Mouse (Mus musculus) bone marrow, adult 2 months (tissue): Measurements from ENCODE around the gene Rps6kb2. TPM values are rescaled to one million over a fixed set of nuclear protein-coding genes. Genes with fewer than 3 reads are reported as not detected.

Source experiments
- H3K27ac ChIP-seq: fragments of 200-500 bp; 2 replicates; pipeline ENCODE4 v1.5.1; 2012; ENCODE audit warnings: low read depth, mild to moderate bottlenecking, control low read depth, inconsistent platforms, low read length; ENCODE audit not compliant: control insufficient read depth, poor library complexity, insufficient read depth
- H3K4me1 ChIP-seq: fragments of 200-500 bp; 2 replicates; pipeline ENCODE4 v1.6.1; 2011; ENCODE audit warnings: low read length; ENCODE audit not compliant: control insufficient read depth, insufficient read depth
- H3K4me3 ChIP-seq: fragments of 200-500 bp; replicated peaks from 2 replicates; pipeline ENCODE3; 2011; ENCODE audit warnings: mild to moderate bottlenecking, low read depth, low read length, control low read depth; ENCODE audit not compliant: control insufficient read depth
- CTCF ChIP-seq: fragments of 200-500 bp; IDR thresholded peaks from 2 replicates; pipeline ENCODE4 v1.5.1; 2011; ENCODE audit warnings: low read length, control low read depth; ENCODE audit not compliant: control insufficient read depth, insufficient read depth
- POLR2A ChIP-seq: fragments of 200-500 bp; IDR thresholded peaks from 2 replicates; pipeline ENCODE4 v1.6.1; 2011; ENCODE audit warnings: low read depth, mild to moderate bottlenecking, control low read depth, low read length, borderline replicate concordance; ENCODE audit not compliant: control insufficient read depth
- WGBS: fragments of 180-500 bp; shearing (Covaris S2); methylation state at CpG from one replicate; pipeline ENCODE4 v1.1.7; 2018; 5-methylcytosine and 5-hydroxymethylcytosine counted together
- polyA plus RNA-seq: library from polyadenylated mRNA; stranded (reverse); fragments of >200 nt; gene quantifications from 2 replicates; pipeline ENCODE4 v1.2.4, GENCODE M21; 2011; ENCODE audit warnings: low replicate concordance; ENCODE audit not compliant: missing spikeins, insufficient read depth, insufficient read length

Rps6kb2 gene
- polyA plus RNA-seq, 1 experiment: 86.1 TPM

DNA sequence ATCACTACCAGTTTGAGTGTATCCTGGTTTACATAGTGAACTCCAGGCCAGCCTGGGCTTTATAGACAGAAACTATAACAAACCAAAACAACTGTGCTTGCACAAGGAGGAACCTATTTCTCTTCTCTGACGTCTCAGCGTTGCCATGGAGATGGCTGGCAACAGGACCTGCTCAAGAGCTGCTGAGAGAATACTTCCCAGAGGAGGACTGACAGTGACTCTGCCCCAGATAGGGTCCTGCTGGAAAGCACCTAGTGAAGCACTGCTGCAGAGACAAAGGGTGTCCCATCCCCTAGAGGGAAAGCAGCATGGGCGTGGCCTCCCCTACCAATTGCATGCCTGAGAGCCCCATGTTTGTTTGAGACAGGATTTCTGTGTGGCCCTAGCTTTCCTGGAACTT is 18.7 kb upstream of the Rps6kb2 start:
- 35% methylated on average over 3 of the region's 3 CpGs for WGBS
- Histone ChIP-seq H3K27ac (peak overlapping the region; percentile 26; the same call in 1 of the 2 replicates), H3K4me1 (peaks cover 22% of the 10 kb centered on the region), H3K4me3 (no peak overlapping the region)
- TF ChIP-seq CTCF (no peak), POLR2A (no peak)

DNA sequence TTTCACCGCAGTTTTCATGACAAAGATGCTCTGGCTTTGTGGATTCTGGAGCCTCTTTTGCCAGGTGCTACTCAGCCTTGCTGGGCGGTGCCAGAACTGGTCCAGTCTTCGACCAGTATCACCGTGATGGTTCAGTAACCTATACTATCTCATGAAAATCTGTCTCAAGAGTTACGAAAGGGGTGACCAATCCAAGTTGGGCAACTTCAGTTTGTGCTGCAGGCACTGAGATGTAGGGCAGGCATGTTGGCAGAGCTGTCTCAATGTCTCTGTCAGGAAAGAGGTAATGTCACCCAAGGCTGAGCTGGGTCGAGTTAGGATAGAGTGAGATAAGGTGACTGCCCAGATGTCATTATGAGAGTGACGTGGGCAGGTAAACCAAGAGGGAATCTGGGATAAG is 17.3 kb upstream of the Rps6kb2 start:
- H3K27ac ChIP-seq: peak overlapping the region; percentile 25
- H3K4me3 ChIP-seq: no peak overlapping the region
- WGBS: 53% methylated on average over 7 of the region's 7 CpGs
- H3K4me1 ChIP-seq: peaks cover 11% of the 10 kb centered on the region
- no peak for TF ChIP-seq POLR2A
- no peak for TF ChIP-seq CTCF

DNA sequence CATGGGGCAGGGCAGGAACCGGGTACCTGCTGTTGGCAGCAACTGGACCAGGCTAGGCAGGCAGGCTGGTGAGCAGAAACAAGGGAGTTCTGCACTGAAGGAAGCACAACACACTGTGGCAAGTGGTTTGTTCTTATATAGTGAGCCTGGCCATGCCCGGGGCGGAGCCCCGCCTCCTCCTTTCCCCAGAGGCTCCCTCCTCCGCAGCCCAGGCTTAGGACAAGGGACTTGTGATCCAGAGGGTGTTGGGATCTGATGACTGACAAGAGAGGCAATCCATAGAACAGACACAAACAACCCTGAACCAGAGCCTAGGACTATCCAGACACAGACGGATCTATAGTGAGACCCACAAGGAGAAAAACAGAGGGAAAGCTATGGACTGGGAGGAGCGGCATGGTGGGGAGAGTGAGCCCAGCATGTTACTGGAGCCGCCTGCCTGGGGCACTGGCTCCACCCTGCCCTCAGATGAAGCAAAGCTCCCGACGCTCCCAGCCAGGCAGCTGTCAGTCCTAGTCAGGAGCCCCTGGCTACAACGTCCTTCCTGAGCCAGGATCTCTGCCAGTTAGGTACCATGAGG is 12.3 kb upstream of the Rps6kb2 start, which contains the start of gene Carns1:
Carns1 (minus strand) TSS at position 112 of the 580 bp plus-strand sequence.
- Histone ChIP-seq H3K27ac (no peak within 1 kb of the TSS), H3K4me1 (peaks cover 8% of the 10 kb centered on the region), H3K4me3 (no peak within 1 kb of the TSS)
- 73% methylated on average over 11 of the region's 11 CpGs for WGBS
- TF ChIP-seq CTCF (no peak), POLR2A (no peak)

DNA sequence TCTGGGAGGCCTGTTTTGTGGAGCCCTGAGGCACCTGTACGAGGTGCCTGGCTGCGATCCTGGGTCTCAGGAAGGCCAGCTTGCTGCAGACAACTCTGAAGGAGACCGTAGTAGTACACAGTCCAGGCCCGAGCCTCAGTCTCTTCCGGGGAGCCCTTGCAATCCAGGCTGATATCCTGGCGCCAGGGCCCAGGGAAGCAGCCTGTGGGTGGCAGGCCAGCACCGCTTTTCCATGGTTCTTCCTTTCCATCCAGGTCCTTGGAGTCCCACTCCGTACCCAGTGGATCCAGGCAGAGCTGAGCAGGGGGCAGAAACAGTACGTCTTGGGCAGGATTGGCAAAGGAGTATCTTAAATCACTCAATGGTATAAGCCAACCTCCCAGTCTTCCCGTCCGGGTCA is 9.8 kb upstream of the Rps6kb2 start:
- Histone ChIP-seq H3K4me3 (no peak overlapping the region), H3K4me1 (peaks cover 10% of the 10 kb centered on the region), H3K27ac (no peak overlapping the region)
- TF ChIP-seq POLR2A (no peak), CTCF (no peak)
- WGBS: 73% methylated on average over 11 of the region's 11 CpGs

DNA sequence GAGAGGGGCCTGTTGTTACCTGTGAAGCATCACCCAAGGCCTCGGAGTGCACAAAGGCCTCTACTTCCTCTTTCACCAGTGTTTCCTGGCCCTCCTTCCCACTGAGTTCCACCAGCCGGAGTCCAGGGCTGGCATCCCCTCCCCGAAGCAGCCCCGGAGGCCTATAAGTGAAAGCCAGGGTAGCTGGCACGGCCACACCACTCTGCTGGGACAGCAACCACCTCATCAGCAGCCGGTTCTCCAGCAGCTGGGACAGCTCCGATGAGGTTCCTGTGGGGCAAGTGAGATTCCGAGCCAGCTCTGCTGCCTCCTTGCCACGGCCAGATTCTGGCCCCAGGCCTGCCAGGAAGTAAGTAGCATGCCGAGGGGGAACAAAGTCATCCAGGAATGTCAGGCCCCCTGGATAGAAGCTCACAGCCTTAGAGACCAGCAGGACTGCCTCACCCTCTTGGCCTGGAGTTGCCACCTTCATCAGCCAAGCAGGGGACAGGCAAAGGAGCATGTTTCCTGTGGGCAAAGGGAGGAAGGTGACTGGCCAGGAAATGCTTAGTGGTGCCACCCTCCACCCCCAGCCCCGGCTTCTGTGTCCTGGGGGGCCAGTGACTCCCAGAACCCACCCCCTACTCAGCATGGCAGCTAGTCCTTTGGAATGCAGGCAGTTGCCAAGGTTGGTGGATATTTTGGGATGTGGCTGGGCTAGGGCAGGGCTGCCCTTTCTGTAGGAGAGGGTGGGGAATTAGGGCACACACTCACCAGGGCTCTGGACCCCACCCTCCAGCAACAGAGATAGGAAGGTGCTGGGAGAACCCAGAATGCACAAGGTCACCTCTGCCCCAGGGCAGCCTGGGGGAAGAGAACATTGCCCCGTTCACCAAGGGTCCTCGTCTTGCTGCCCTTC is 8.5 kb upstream of the Rps6kb2 start:
- Histone ChIP-seq H3K27ac (peak overlapping the region; percentile 65), H3K4me3 (no peak overlapping the region), H3K4me1 (peaks cover 10% of the 10 kb centered on the region)
- 19% methylated on average over 13 of the region's 13 CpGs for WGBS
- TF ChIP-seq CTCF: no peak
- TF ChIP-seq POLR2A: 0 out of 2 replicates have a peak, but pooled peaks have one; percentile 34

DNA sequence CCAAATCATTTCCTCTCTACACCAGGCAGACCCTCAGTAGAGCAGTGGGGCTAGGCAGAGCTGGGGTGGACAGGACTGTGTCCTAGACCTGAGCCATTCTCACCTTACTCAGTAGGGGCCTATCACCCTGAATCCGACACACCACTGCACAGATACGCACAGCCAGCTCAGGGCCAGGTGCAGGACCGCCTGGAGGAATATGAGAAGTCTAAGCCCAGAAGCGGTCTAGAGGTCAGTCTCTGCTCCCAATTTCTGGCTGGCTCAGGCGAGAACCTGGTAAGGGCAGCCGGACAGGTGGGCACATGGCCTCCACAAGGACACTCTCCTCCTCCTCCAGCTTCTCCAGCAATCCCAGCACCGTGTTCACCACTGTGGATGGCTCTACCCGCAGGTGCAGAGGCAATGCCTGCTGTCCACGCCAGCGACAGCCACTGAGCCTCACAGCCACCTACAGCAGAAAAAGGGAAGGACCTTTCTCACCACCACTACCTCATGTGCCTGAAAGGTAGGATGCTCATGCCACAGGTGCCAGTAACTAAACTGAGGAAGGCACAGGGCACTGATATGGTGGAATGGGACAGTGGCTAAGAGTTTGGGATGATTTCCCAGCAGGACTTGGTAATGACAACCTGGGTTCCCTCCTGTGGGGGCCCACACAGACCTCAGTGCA is 7.7 kb upstream of the Rps6kb2 start:
- Histone ChIP-seq H3K4me1 (peaks cover 10% of the 10 kb centered on the region), H3K27ac (peak overlapping the region; percentile 65), H3K4me3 (no peak overlapping the region)
- no peak for TF ChIP-seq CTCF
- TF ChIP-seq POLR2A: no peak
- WGBS: 74% methylated on average over 10 of the region's 10 CpGs

DNA sequence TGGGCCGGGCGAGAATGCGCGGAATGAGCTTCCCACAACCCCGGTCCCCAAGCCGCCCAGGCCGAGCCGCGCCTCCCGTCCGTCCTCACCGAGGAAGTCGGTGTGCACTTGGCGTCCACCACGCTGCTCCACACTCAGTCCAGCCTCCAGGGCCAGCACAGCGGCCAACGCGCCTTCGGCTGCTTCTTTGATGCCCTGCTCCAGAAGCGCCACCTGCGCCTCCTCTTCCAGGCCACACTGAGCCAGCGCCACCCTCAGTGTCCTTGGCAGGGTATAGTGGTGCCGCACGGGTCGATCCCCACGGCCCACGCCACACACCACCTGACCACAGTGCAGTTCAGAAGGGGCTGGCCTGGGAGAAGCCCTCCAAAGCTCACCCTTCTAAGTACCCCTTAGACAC is 6.7 kb upstream of the Rps6kb2 start:
- Histone ChIP-seq H3K4me1 (peaks cover 10% of the 10 kb centered on the region), H3K27ac (peak overlapping the region; percentile 89), H3K4me3 (peak overlapping the region; percentile 71)
- 6% methylated on average over 27 of the region's 27 CpGs for WGBS
- no peak for TF ChIP-seq POLR2A
- no peak for TF ChIP-seq CTCF

DNA sequence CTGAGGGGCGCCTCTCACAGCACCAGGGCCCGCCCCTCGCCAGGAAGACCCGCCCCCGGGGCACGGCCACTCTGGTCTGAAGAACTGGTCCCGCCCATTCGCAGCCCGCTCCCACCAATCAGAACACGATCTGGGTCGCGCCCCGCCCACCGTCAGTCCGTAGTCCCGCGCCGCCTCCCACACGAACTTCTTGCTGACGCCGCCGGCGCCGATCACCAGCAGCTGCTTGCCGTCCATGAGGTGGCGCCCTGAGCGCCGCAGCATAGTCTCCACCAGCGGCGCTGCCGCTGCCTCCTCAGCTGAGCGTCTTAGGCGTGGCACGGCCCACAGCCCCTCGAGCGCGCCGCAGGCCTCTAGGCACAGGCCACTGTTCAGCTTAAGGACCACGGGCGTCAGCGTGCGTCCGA is 6.2 kb upstream of the Rps6kb2 start:
- Histone ChIP-seq H3K4me3 (peak overlapping the region; percentile 71), H3K27ac (peak overlapping the region; percentile 89), H3K4me1 (peaks cover 10% of the 10 kb centered on the region)
- under 1% methylated on average over 43 of the region's 43 CpGs for WGBS
- TF ChIP-seq CTCF: peak; percentile 90
- peak; percentile 92 for TF ChIP-seq POLR2A
